In the genomic region with DNA sequence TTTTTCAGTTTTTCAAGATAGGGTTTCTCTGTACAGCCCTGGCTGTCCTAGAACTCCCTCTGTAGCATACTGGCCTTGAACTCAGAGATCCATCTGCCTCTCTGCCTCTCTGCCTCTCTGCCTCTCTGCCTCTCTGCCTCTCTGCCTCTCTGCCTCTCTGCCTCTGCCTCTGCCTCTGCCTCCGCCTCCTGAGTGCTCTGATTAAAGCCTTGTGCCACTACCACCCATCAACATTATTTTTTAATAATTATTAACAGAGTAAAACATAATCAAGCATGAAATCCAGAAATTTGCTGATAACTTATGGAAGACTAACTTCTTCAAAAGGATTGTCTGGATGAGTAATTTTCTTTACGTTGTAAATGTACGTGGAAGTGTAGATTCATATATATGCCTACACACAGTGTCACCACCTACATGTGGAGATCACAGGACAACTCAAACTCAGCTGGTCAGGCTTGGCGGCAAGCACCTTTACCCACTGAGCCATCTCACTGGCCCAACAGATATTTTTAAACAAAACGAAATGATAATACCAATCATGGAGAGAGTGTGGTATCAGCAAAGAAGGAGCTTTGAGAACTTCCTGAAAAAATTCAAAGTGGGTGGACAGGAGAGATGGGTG, we compare ENCODE assay signal across 13 mouse cellular contexts.
"Had no signal": no experiment of that assay in that cellular context is flagged by ENCODE, and none has a peak within 500 bp of the region (broad histone marks: within the 10 kb centered on the region; RNA-seq: fewer than 3 reads in every experiment).

No protein-coding gene starts in this region.

- ATAC-seq: midbrain, embryonic 15.5 days had no signal

- H3K36me3 ChIP-seq: limb, embryonic 12.5 days; liver, embryonic 13.5 days; midbrain, embryonic 10.5 days; midbrain, embryonic 15.5 days; neural tube, embryonic 13.5 days had no signal

- H3K9ac ChIP-seq: limb, embryonic 12.5 days; liver, embryonic 13.5 days; lung, embryonic 14.5 days; midbrain, embryonic 15.5 days; neural tube, embryonic 13.5 days had no signal

- H3K27ac ChIP-seq: kidney, postnatal 0 days; layer of hippocampus, adult 2 months; limb, embryonic 12.5 days; midbrain, embryonic 10.5 days; midbrain, embryonic 15.5 days; neural tube, embryonic 13.5 days had no signal

- DNase-seq: kidney, postnatal 4 days; liver, embryonic 13.5 days; lung, embryonic 14.5 days; lung, postnatal 10 days; lung, postnatal 4 days; right cerebral cortex, postnatal 25 days; thymus, postnatal 36 days had no signal

- H3K4me3 ChIP-seq: layer of hippocampus, adult 2 months; limb, embryonic 12.5 days; liver, embryonic 13.5 days; midbrain, embryonic 10.5 days; midbrain, embryonic 15.5 days; neural tube, embryonic 13.5 days had no signal

- H3K4me1 ChIP-seq: limb, embryonic 12.5 days; midbrain, embryonic 15.5 days; neural tube, embryonic 13.5 days had no signal

- H3K4me2 ChIP-seq: limb, embryonic 12.5 days; liver, embryonic 13.5 days; lung, embryonic 14.5 days; midbrain, embryonic 15.5 days; neural tube, embryonic 13.5 days had no signal

- H3K9me3 ChIP-seq: liver, embryonic 13.5 days had no signal

- H3K27me3 ChIP-seq: limb, embryonic 12.5 days; liver, embryonic 13.5 days; midbrain, embryonic 15.5 days; neural tube, embryonic 13.5 days had no signal
